Mouse (Mus musculus) frontal cortex, adult (tissue): ENCODE data around the gene Tmtc3.
"Not testable (repeated sequence)": the region's sequence is repeated elsewhere in the genome, so short reads cannot be mapped to it uniquely, and the experiment has no call there.

Experiments used
- ATAC-seq: cut with Nextera tagmentation; 2 replicates; pipeline ENCODE4 v1.9.2; 2017; ENCODE audit warnings: mild to moderate bottlenecking, moderate library complexity, mixed read lengths; ENCODE audit not compliant: low TSS enrichment

The Tmtc3 gene

GRCm38 (mm10) chr10:100487097-100487978 lies at the start of gene Tmtc3, which contains the start of gene Cep290:
Gene Tmtc3 (minus strand): TSS chr10:100487350.
Gene Cep290 (plus strand): TSS chr10:100487558.
- ATAC-seq: peak; percentile 98

- ATAC-seq: no peak
Observed at GRCm38 (mm10) chr10:100524499-100525390, 37.6 kb upstream of the Tmtc3 start.

GRCm38 (mm10) chr10:100522330-100522729 lies 35.2 kb upstream of the Tmtc3 start:
- ATAC-seq: no peak

GRCm38 (mm10) chr10:100521617-100522016 lies 34.5 kb upstream of the Tmtc3 start:
- ATAC-seq: no peak

DNA sequence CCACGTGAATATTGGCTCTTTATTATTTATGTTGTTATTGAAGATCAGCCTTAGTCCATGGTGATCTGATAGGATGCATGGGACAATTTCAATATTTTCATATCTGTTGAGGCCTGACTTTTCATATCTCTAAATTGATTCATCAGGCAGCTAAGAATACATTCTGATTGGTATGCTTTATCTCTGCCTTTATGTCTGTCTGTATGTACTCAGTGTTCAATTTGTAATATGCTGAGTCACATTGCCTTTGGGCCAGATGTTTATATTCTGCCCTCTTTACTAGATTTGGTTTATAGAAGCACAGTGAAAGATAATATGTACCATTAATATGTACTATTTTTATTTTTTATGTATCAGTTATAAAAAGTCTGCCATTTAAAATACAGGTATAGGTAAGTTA lies 21.0 kb upstream of the Tmtc3 start:
- no peak for ATAC-seq

DNA sequence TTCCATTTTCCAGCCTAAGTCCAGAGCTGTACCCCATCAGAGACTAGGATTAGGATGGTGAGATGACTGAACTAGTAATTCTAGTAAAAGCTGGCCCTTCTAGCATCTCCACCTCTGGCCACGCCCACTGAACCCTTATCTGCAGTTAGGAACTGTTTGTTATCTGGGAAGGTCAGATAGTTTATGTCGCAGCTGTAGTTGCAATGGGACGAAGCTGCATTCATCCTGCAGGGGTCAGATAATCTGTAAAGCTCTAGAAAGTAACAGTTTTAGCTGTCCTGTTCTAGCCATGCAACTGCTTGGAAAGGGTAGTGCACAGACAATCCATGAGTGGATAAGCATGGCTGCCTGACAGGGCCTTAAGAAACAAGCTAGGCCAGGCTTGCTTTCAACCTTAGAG lies 11.2 kb upstream of the Tmtc3 start:
- ATAC-seq: no peak

DNA sequence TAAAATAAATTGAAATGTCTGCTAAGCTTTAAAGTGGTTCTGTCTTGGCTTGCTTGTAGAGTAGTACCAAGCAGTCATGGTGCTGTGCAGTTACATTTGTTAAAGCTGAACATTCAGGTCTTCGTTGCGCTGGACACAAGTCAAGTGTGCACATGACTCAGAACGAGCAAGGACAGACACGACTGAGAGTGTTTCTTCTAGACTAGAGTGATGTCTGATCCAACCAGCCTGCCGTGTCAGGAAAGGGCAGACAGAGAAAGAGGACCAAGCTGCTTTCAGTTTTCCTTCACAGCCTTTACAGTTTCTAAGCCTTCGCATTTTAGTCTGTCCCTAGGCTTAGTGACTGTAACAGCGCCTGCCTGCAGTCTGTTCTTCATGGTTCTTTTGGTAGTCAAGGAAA lies 4.8 kb upstream of the Tmtc3 start:
- ATAC-seq: no peak

- peak; percentile 38 for ATAC-seq
Observed at GRCm38 (mm10) chr10:100486701-100487096, 451 bp downstream of the Tmtc3 start.

DNA sequence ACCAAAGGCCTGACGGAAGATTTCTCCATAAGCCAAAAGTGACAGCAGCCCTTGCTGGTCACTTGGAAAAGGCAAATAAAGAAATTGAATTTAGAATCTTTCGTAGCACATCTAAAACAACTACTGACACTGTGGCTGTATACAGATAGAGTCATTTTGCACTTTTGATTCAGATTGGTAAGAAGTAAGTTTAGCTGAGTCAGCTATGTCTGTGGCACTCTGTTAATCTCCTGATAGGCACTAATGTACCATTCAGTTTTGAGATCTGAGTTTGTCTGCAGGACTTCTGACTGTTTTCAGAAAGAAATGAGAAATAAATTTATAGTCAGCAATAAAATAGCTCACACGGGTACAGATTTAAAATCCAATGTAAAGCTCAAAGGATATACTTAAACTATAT lies 7.6 kb downstream of the Tmtc3 start:
- ATAC-seq: no peak

GRCm38 (mm10) chr10:100475040-100475439 lies 12.1 kb downstream of the Tmtc3 start:
- no peak; the same call in 1 of the 2 replicates for ATAC-seq

- no peak for ATAC-seq
Observed at GRCm38 (mm10) chr10:100460515-100460914, 26.6 kb downstream of the Tmtc3 start.

GRCm38 (mm10) chr10:100449394-100449793 lies 37.8 kb downstream of the Tmtc3 start:
- peak; percentile 69 for ATAC-seq

DNA sequence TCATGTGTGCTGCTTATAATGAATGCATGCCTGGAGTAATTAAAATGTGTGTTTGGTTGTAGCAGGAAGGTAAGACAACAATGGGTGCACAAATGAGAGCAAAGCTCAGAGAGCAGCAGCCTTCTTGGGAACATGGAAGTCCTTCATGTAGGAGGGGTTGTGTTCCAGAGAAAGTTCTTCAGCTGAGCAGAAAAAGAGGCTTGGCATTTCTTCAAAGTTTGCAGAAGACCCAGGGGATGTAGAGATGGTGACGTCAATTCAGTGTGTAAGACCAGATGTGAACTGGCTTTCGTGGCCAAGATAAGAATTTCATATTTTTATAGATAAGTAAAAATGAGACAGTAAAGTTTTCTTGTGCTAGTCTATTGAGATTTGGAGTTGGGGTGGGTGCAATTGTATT lies 59.6 kb downstream of the Tmtc3 start:
- ATAC-seq: no peak

DNA sequence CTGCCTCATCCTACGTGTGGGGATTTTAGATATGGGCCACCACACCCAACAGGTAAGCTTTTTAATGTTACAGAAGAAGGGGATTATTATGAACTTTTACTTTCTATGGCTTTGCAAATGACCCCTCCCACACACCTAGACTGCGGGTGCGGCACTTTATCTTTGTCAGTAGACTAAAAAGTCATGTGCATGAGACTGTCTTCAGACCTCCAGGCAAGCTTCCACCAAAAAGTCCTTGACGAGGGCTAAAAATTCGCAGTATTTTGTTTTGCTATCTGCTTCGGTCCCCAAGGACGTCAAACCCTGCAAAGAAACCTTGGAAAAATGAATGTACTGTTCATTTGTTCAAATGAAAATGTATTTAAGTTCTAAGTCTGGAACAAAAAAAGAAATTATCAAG lies 71.6 kb downstream of the Tmtc3 start:
- no peak for ATAC-seq

GRCm38 (mm10) chr10:100402301-100402700 lies 84.8 kb downstream of the Tmtc3 start:
- not testable (repeated sequence) for ATAC-seq
